Mouse (Mus musculus): ENCODE data around the gene Trir. TPM values are rescaled to one million over a fixed set of nuclear protein-coding genes. Genes with fewer than 3 reads are reported as not detected.

The Trir gene
- 163 and 211 TPM in 2 replicates for polyA plus RNA-seq (2014; fragmentation: Nextera tagmentation; extraction: Ambion mirVana)

DNA sequence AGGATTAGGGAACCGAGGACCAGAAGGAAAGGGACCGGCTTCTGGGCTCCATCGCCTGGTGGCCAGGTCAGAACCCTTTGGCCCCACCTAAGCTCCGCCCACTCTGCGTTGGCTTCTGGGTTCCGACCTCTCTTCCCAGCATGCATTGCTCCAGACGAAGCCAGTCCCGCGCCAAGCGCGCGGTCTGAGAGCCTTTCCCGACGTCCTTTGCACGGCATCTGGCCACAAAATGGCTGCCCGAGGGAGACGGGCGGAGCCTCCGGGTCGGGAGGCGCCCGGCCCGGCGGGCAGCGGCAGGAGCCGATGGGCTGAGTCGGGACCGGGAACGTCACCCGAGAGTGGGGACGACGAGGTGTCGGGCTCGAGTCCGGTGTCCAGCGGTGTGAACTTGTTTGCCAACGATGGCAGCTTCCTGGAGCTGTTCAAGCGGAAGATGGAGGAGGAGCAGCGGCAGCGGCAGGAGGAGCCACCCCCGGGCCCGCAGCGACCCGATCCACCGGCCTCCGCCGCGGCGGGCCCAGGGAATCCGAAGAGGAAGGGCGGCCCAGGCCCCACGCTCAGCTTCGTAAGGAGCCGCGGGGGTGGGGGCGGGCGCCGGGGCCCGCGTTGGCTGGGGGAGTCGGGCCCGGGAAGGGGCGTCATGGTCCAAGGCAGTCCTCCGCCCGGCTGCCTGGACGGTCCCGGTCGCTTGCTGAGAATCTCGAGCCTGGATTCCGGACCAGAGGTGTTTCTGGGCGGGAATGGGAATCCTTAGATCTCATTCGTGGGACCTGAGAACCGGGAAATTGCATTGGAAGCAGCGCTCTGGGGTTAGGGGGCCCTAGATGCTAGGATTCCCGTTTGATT lies at the start of gene Trir:
TSS of gene Trir (plus strand) at position 154 of the 846 bp plus-strand sequence.
- Histone ChIP-seq H3K27ac (ENCODE audit: low read depth, low read length) (peak within 1 kb of the TSS; percentile 95), H3K4me2 (replicated peaks; ENCODE audit: low read depth, low read length) (peak within 1 kb of the TSS; percentile 94), H3K9me3 (ENCODE audit: control insufficient read depth, low read length) (no peaks in the 10 kb centered on the region), H3K27me3 (ENCODE audit: control insufficient read depth, insufficient read depth, low read length) (no peaks in the 10 kb centered on the region), H3K9ac (ENCODE audit: low read depth, low read length) (peak within 1 kb of the TSS; percentile 100), H3K4me1 (ENCODE audit: control insufficient read depth, insufficient read depth, low read length) (peaks cover 24% of the 10 kb centered on the region), H3K4me3 (ENCODE audit: low read length) (peak within 1 kb of the TSS; percentile 100), H3K36me3 (ENCODE audit: control insufficient read depth, insufficient read depth, low read length) (peaks cover 46% of the 10 kb centered on the region)
- peak; percentile 85 for ATAC-seq (ENCODE audit: low FRiP score, low TSS enrichment)
- under 1% methylated on average over 75 of the region's 75 CpGs for WGBS

DNA sequence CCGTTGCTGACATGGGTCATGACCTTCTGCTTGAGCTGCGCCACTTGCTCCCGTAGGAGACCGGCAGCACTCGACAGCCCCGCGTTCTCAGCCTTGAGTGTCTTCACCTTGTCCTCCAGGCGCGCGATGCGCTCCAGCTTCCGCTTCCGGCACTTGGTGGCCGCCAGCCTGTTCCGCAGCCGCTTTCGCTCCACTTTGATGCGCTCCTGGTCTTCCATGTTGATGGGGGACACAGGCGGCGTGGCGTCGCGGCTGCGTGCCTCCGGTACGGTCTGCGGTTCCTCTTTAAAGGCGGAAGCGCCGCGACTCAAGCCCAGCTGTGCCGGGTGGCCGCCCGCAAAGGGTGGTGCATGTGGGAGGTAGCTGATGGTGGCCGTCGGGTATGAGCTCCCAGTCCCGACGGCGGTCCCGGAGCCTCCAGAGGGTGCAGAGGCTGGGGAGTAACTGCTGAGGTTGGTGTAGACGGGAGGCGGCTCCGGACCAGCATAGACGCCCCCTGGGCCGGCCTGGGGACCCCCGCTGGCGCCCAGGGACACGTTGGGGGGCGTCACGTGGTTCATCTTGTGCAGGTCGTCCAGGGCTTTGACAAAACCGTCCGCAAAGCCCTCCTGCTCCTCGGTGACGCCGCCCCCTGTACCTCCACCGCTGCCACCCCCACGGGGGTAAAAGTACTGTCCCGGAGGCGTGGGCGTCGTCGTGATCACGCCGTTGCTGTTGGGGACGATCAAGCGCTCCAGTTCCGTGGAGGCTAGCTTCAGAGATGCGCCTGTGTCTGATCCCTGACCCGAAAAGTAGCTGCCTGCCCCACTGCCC lies 49.0 kb upstream of the Trir start:
- Histone ChIP-seq H3K9ac (ENCODE audit: low read depth, low read length) (peak overlapping the region; percentile 68), H3K4me3 (ENCODE audit: low read length) (peak overlapping the region; percentile 58), H3K9me3 (ENCODE audit: control insufficient read depth, low read length) (no peaks in the 10 kb centered on the region), H3K4me2 (replicated peaks; ENCODE audit: low read depth, low read length) (peak overlapping the region; percentile 98), H3K27me3 (ENCODE audit: control insufficient read depth, insufficient read depth, low read length) (no peaks in the 10 kb centered on the region; the same call in 1 of the 2 replicates), H3K36me3 (ENCODE audit: control insufficient read depth, insufficient read depth, low read length) (peaks cover 19% of the 10 kb centered on the region), H3K27ac (ENCODE audit: low read depth, low read length) (peak overlapping the region; percentile 52; the same call in 1 of the 2 replicates), H3K4me1 (ENCODE audit: control insufficient read depth, insufficient read depth, low read length) (peaks cover 56% of the 10 kb centered on the region)
- ATAC-seq (ENCODE audit: low FRiP score, low TSS enrichment) = no peak
- WGBS = 1% methylated on average over 69 of the region's 70 CpGs

DNA sequence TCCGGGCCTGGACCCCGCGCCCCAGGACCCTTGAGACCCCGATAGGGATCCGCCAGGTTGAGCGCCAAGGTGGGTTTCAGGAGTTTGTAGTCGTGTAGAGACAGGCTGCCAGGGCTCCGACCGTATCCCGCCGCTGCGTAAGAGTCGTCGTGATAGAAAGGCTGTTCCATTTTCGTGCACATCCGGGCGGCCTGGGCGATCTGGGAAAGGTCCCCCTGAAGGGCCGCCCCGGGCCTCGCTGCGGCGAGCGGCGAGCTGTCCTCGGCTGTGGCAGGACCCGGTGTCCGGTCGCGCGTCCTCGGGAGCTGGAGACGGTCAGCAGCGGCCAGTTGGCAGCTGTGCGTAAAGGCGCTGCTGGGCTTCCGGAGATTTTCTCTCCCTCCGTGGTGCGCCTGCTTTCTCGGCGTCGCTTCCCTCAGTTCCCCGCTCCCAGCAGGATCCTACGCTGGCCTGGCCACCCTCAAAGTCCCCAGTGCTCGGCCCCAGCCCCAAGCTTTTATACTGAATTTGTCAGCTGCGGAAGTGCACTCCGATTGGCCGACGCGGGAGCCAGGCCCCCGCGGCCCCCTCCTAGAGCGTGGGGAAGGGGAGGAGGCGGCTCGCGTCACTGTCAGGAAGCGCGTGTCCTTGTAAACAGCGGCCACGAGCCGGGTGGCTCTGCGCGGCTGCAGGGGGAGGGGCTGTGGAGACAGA lies 48.2 kb upstream of the Trir start, which contains the start of gene Junb:
TSS of gene Junb (minus strand) at position 471 of the 693 bp plus-strand sequence.
- H3K4me2 ChIP-seq (replicated peaks; ENCODE audit: low read depth, low read length) = peak within 1 kb of the TSS; percentile 98
- H3K27ac ChIP-seq (ENCODE audit: low read depth, low read length) = peak within 1 kb of the TSS; percentile 52; the same call in 1 of the 2 replicates
- peaks cover 58% of the 10 kb centered on the region for H3K4me1 ChIP-seq (ENCODE audit: control insufficient read depth, insufficient read depth, low read length)
- H3K9me3 ChIP-seq (ENCODE audit: control insufficient read depth, low read length) = no peaks in the 10 kb centered on the region
- no peaks in the 10 kb centered on the region; the same call in 1 of the 2 replicates for H3K27me3 ChIP-seq (ENCODE audit: control insufficient read depth, insufficient read depth, low read length)
- under 1% methylated on average over 62 of the region's 63 CpGs for WGBS
- peaks cover 11% of the 10 kb centered on the region for H3K36me3 ChIP-seq (ENCODE audit: control insufficient read depth, insufficient read depth, low read length)
- ATAC-seq (ENCODE audit: low FRiP score, low TSS enrichment) = peak; percentile 51
- peak within 1 kb of the TSS; percentile 68 for H3K9ac ChIP-seq (ENCODE audit: low read depth, low read length)
- peak within 1 kb of the TSS; percentile 58 for H3K4me3 ChIP-seq (ENCODE audit: low read length)

DNA sequence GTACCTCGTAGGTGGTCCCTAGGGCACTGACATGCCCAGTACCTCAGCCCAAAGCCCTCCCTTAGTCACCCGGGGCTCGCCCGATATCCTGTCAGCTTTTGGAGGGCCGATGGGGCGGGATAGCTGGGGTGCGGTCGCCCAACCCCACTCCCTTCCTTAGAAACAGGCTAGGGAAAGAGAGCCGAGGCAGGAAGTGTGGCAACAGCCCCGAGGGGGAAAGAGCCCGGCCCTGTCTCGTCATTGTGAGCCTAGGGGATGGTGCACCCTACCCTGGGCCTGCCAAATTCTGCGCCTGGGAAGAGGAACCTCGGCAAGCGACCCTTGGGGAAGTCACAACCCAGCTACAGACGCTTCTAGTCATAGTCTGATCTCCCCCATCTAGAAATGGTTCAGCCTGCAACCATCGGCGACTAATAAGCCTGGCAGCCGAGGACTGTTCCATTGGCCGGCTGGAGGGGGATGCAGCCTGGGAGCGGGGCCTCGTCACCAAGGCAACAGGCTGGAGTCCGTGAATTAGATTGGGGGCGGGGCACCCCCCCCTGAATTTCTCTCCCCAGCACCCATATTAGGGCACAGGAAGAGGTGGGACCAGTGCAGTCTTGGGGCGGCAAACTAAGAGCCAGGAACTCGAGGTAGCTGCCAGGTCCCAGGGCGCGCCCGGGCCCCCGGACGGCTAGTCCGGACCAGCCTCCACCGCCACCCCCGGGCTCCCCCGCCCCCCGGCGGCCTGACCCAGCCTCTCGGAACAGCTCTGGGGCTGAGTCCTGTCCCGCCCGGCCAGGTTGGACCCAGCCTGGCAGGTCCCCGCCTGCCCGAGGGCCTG lies 46.8 kb upstream of the Trir start:
- H3K4me2 ChIP-seq (replicated peaks; ENCODE audit: low read depth, low read length) = peak overlapping the region; percentile 98
- H3K4me1 ChIP-seq (ENCODE audit: control insufficient read depth, insufficient read depth, low read length) = peaks cover 65% of the 10 kb centered on the region
- H3K27ac ChIP-seq (ENCODE audit: low read depth, low read length) = peak overlapping the region; percentile 30; the same call in 1 of the 2 replicates
- ATAC-seq (ENCODE audit: low FRiP score, low TSS enrichment) = peak; percentile 14
- peak overlapping the region; percentile 33 for H3K4me3 ChIP-seq (ENCODE audit: low read length)
- peaks cover 4% of the 10 kb centered on the region; the same call in 1 of the 2 replicates for H3K36me3 ChIP-seq (ENCODE audit: control insufficient read depth, insufficient read depth, low read length)
- H3K9ac ChIP-seq (ENCODE audit: low read depth, low read length) = peak overlapping the region; percentile 31; the same call in 1 of the 2 replicates
- WGBS = 3% methylated on average over 41 of the region's 42 CpGs
- no peaks in the 10 kb centered on the region; the same call in 1 of the 2 replicates for H3K27me3 ChIP-seq (ENCODE audit: control insufficient read depth, insufficient read depth, low read length)
- H3K9me3 ChIP-seq (ENCODE audit: control insufficient read depth, low read length) = no peaks in the 10 kb centered on the region

DNA sequence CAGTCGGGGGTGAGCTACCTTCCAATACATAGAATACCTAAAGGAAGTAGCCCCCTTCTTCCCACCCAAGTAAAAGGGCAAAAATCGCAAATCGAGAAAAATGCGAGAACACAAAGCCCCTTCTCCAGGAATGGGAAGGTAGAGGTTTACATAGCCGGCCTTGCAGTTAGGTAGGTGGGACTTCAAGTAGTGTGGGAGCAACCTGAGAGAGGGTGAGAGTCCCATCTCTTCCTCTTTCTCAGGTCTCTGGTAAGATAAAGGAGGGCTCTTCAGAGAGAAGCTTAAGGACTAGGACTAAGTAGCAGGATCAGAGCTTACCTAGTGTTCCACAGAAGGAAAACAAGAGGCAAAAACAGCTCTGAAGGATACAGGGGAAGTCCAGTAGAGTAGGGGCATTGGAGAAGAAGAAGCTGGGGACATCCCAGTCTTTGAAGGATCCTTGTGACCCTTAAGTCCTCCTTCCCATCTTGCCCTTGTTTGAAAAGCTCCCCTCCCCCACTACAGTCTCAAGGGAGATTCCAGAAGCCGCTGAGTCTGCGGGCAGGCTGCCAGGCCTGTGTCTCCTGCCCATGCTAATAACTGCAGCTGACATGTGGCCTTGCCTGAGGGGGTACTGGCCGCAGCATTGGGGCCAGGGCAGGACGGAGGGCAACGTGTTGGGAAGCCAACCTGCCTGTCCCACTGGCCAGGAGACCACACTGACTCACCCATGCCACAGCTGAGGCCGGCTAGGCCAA lies 45.8 kb upstream of the Trir start:
- 41% methylated on average over 11 of the region's 11 CpGs for WGBS
- H3K4me2 ChIP-seq (replicated peaks; ENCODE audit: low read depth, low read length) = peak overlapping the region; percentile 98
- H3K4me3 ChIP-seq (ENCODE audit: low read length) = no peak overlapping the region

GRCm38 (mm10) chr8:84981644-84982498 lies 44.8 kb upstream of the Trir start:
- H3K4me2 ChIP-seq (replicated peaks; ENCODE audit: low read depth, low read length) = no peak overlapping the region

More for the DNA sequence above, 45.8 kb upstream of the Trir start:
- no peak for ATAC-seq (ENCODE audit: low FRiP score, low TSS enrichment)
- H3K4me1 ChIP-seq (ENCODE audit: control insufficient read depth, insufficient read depth, low read length) = peaks cover 70% of the 10 kb centered on the region
- no peaks in the 10 kb centered on the region; the same call in 1 of the 2 replicates for H3K27me3 ChIP-seq (ENCODE audit: control insufficient read depth, insufficient read depth, low read length)
- H3K27ac ChIP-seq (ENCODE audit: low read depth, low read length) = peak overlapping the region; percentile 53; the same call in 1 of the 2 replicates
- no peaks in the 10 kb centered on the region for H3K9me3 ChIP-seq (ENCODE audit: control insufficient read depth, low read length)
- H3K36me3 ChIP-seq (ENCODE audit: control insufficient read depth, insufficient read depth, low read length) = no peaks in the 10 kb centered on the region
- H3K9ac ChIP-seq (ENCODE audit: low read depth, low read length) = no peak overlapping the region

DNA sequence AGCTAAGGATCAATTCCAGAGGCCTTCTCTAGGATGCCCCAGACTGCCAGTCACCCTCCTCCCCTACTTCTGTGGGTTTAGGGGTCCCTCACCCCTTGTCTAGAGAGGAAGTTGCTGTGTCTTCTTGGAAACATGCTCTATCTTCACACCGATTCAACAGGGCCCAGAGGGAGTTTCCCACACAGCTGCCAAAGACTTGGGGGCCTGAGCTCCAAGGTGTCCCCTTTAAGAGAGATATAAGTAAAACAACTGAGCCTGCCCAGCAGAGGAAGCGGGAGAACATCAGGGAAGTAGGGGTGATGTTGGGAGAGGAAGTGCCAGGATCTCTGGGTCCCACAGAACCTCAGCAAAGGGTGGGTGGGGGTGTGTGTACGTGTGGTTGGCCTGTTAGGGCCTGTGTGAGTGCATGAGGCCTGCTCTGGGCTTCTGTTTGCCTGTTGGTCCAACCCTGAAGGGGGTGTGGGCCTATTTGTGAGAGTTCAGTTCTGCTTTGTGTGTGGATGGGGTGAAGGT lies 44.1 kb upstream of the Trir start:
- no peak overlapping the region for H3K9ac ChIP-seq (ENCODE audit: low read depth, low read length)

More at GRCm38 (mm10) chr8:84981644-84982498, 44.8 kb upstream of the Trir start:
- 73% methylated on average over 15 of the region's 15 CpGs for WGBS
- H3K4me1 ChIP-seq (ENCODE audit: control insufficient read depth, insufficient read depth, low read length) = peaks cover 68% of the 10 kb centered on the region
- no peaks in the 10 kb centered on the region for H3K9me3 ChIP-seq (ENCODE audit: control insufficient read depth, low read length)
- H3K9ac ChIP-seq (ENCODE audit: low read depth, low read length) = no peak overlapping the region
- H3K36me3 ChIP-seq (ENCODE audit: control insufficient read depth, insufficient read depth, low read length) = no peaks in the 10 kb centered on the region
- no peak overlapping the region for H3K4me3 ChIP-seq (ENCODE audit: low read length)
- ATAC-seq (ENCODE audit: low FRiP score, low TSS enrichment) = no peak
- H3K27ac ChIP-seq (ENCODE audit: low read depth, low read length) = no peak overlapping the region; the same call in 1 of the 2 replicates
- no peaks in the 10 kb centered on the region; the same call in 1 of the 2 replicates for H3K27me3 ChIP-seq (ENCODE audit: control insufficient read depth, insufficient read depth, low read length)

More for the DNA sequence above, 44.1 kb upstream of the Trir start:
- Histone ChIP-seq H3K27me3 (ENCODE audit: control insufficient read depth, insufficient read depth, low read length) (no peaks in the 10 kb centered on the region), H3K27ac (ENCODE audit: low read depth, low read length) (no peak overlapping the region), H3K4me1 (ENCODE audit: control insufficient read depth, insufficient read depth, low read length) (peaks cover 63% of the 10 kb centered on the region), H3K4me3 (ENCODE audit: low read length) (no peak overlapping the region), H3K36me3 (ENCODE audit: control insufficient read depth, insufficient read depth, low read length) (no peaks in the 10 kb centered on the region), H3K9me3 (ENCODE audit: control insufficient read depth, low read length) (no peaks in the 10 kb centered on the region), H3K4me2 (replicated peaks; ENCODE audit: low read depth, low read length) (no peak overlapping the region)
- no peak for ATAC-seq (ENCODE audit: low FRiP score, low TSS enrichment)
- WGBS = 73% methylated on average over 3 of the region's 3 CpGs
